Mouse (Mus musculus): ENCODE data around the gene Ikbkg. TPM values are rescaled to one million over a fixed set of nuclear protein-coding genes. Genes with fewer than 3 reads are reported as not detected.
"Not testable (repeated sequence)": the region's sequence is repeated elsewhere in the genome, so short reads cannot be mapped to it uniquely, and the experiment has no call there.

Ikbkg gene
- polyA plus RNA-seq, 1 experiment, result 26.3 TPM

GRCm38 (mm10) chrX:74451157-74451912 is 58.2 kb downstream of the Ikbkg start:
- no peak for DNase-seq (ENCODE audit: low spot score)

GRCm38 (mm10) chrX:74452773-74453172 is 59.7 kb downstream of the Ikbkg start:
- no peak for DNase-seq (ENCODE audit: low spot score)

- not testable (repeated sequence) for DNase-seq (ENCODE audit: low spot score)
Observed at GRCm38 (mm10) chrX:74481349-74481885, 88.3 kb downstream of the Ikbkg start, which contains the start of gene Gm6880. Gm6880 (minus strand) TSS chrX:74481399.

- no peak for DNase-seq (ENCODE audit: low spot score)
Observed at GRCm38 (mm10) chrX:74497131-74497530, 104.0 kb downstream of the Ikbkg start.

Other genes with a start within 250 kb of the Ikbkg start
- gene Tex28, start 225.5 kb upstream of the Ikbkg start, polyA plus RNA-seq (2012; rRNA removed), result not detected in 2 replicates
- 0.03 and 0.04 TPM in 2 replicates for gene Tktl1, start 216.0 kb upstream of the Ikbkg start, polyA plus RNA-seq (2012; rRNA removed)
- 5,313 and 5,579 TPM in 2 replicates for gene Flna, start 143.5 kb upstream of the Ikbkg start, polyA plus RNA-seq (2012; rRNA removed)
- gene Emd, start 138.6 kb upstream of the Ikbkg start, polyA plus RNA-seq (2012; rRNA removed), result 92.6 and 98.0 TPM in 2 replicates
- 2,380 and 2,941 TPM in 2 replicates for gene Rpl10, start 122.5 kb upstream of the Ikbkg start, polyA plus RNA-seq (2012; rRNA removed)
- 106 and 145 TPM in 2 replicates for gene Taz, start 111.4 kb upstream of the Ikbkg start, polyA plus RNA-seq (2012; rRNA removed)
- gene Dnase1l1, start 111.0 kb upstream of the Ikbkg start, polyA plus RNA-seq (2012; rRNA removed), result 36.1 and 44.7 TPM in 2 replicates
- gene Atp6ap1, start 96.2 kb upstream of the Ikbkg start, polyA plus RNA-seq (2012; rRNA removed), result 213 and 234 TPM in 2 replicates
- gene Gdi1, start 88.3 kb upstream of the Ikbkg start, polyA plus RNA-seq (2012; rRNA removed), result 251 and 365 TPM in 2 replicates
- 52.5 and 63.5 TPM in 2 replicates for gene Fam50a, start 80.3 kb upstream of the Ikbkg start, polyA plus RNA-seq (2012; rRNA removed)
- 16.4 and 17.9 TPM in 2 replicates for gene Plxna3, start 64.2 kb upstream of the Ikbkg start, polyA plus RNA-seq (2012; rRNA removed)
- 67.1 and 87.5 TPM in 2 replicates for gene Lage3, start 39.7 kb upstream of the Ikbkg start, polyA plus RNA-seq (2012; rRNA removed)
- 54.3 and 66.7 TPM in 2 replicates for gene Ubl4a, start 20.1 kb upstream of the Ikbkg start, polyA plus RNA-seq (2012; rRNA removed)
- 14.1 and 18.0 TPM in 2 replicates for gene Slc10a3, start 19.9 kb upstream of the Ikbkg start, polyA plus RNA-seq (2012; rRNA removed)
- 38.3 and 40.6 TPM in 2 replicates for gene Fam3a, start within 50 bp of the Ikbkg start, polyA plus RNA-seq (2012; rRNA removed)
- 95.5 and 113 TPM in 2 replicates for gene G6pdx, start 35.9 kb downstream of the Ikbkg start, polyA plus RNA-seq (2012; rRNA removed)
- not detected in 2 replicates for gene Gm6880, start 88.1 kb downstream of the Ikbkg start, polyA plus RNA-seq (2012; rRNA removed)
- gene Olfr1326-ps1, start 181.6 kb downstream of the Ikbkg start, polyA plus RNA-seq (2012; rRNA removed), result not detected in 2 replicates
- gene Olfr1325, start 199.4 kb downstream of the Ikbkg start, polyA plus RNA-seq (2012; rRNA removed), result not detected in 2 replicates

All from urinary bladder, adult 2 months (tissue).